Mouse (Mus musculus) T-helper 1 cell (primary cell): ENCODE data around the gene Cd55b.
"Not testable (repeated sequence)": the region's sequence is repeated elsewhere in the genome, so short reads cannot be mapped to it uniquely, and the experiment has no call there.

Source experiments
- in situ Hi-C: fragments of 300-600 bp; cut with MboI, MseI; formaldehyde crosslinking; loops from one replicate; pipeline ENCODE4 v1.15.1; 2025; ENCODE audit warnings: high pct_unique_total_duplicates

Gene Cd55b

DNA sequence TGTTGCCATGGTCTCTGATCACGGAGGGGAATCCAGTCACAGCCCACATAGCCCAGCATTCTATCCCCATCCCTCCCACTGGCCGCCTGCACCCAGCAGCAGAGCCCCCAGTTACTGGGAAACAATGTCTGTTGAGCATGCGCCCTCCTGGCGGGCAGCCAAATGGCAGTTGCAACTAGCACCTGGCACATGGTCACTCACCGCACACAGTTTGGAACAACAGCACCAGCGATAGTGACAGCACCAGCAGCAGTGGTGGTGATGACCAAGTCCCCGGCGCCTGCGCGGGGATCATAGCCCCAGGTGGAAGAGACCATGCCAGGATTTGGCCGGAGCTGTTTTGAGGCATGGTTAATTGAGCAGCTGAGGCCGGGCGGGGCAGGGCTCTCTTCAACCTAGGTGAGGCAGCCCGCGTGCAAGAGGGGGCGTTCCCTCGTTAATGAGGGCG lies at the start of gene Cd55b:
Gene Cd55b, minus strand, starts transcription at position 346 of the 448 bp plus-strand sequence.
- in situ Hi-C loops: no loop called here

GRCm38 (mm10) chr1:130470074-130470473 lies 47.3 kb upstream of the Cd55b start:
- in situ Hi-C loops: no loop called here

DNA sequence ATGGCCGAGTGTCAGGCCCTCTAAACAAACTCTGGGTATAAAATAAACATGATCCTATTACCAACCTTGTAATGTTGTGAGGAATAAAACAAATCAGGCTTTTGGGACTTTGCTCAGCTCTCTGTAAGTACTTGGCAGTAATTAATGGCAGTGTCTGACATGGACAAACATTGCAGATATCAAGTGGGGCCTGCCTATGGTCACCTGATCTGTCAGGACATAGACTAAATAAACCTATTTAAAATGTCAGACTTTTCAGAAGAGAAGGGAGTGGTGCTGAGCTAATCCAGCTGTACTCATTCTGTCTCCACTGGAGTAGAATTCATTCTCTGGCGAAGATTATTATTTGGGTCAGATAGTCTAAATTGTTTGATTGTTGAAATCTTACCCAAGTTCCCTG lies 44.6 kb upstream of the Cd55b start:
- in situ Hi-C loops: no loop called here

- in situ Hi-C loops: no loop called here
Observed at GRCm38 (mm10) chr1:130464173-130464572, 41.4 kb upstream of the Cd55b start.

GRCm38 (mm10) chr1:130462867-130463266 lies 40.1 kb upstream of the Cd55b start:
- in situ Hi-C loops: no loop called here

- in situ Hi-C loops: no loop called here
Observed at GRCm38 (mm10) chr1:130462084-130462861, 39.5 kb upstream of the Cd55b start, which contains the start of gene Cd55. Gene Cd55 (minus strand): TSS chr1:130462744.

DNA sequence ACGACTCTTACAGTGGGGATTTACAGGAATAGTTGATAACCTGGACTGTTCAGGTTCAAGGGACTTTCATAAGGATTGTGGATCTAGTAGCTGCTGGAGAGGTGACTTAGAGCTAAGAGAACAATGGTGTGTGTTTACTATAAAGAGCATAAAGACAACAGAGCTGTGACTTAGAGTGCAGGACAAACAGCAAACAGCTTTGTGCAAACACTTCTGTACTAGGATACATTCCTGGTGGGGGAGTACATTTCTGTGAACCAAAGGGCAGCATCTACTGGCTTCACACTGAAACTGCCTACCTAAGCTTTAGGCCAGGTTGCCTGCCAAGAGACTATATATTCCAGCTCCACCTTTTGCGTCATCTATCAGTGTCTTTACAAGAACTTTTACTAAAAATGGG lies 32.3 kb upstream of the Cd55b start:
- in situ Hi-C loops: no loop called here

DNA sequence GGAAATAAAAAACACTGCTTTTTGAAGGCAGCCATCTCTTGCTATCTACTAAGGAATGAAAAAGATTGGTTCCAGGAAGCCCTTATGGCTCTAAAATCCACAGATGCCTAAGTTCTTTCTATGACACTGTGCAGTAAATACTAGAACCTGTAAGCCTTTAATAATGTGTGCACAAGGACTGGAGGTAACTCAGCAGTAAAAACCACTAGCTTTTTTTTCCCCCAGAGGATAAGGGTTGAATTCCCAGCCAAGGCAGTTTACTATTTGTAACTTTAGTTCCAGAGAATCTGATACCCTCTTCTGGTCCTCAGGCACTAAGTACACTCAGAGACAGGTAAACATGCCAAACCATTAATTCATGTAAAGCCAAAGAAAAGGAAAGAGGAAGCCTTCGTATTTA lies 20.1 kb upstream of the Cd55b start:
- in situ Hi-C loops: not testable (repeated sequence)

DNA sequence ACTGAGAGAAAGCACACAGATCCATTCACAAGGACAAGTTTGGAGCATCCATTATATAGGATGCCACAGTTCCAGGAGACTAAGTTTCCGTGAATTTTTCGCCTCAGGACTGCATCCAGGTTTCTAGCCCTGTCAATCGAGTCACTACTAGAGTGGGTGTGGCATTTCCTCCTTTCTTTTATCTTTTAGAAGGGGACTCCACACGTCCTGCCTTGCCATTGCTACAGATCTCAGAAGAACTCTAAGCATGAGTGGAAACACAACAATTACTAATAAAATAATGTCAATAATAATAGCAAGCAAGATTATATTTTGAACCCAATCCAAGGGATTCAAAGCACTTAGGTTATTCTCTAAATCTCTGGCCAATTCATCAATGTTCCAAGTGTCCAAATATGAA lies 8.1 kb upstream of the Cd55b start:
- in situ Hi-C loops: no loop called here

DNA sequence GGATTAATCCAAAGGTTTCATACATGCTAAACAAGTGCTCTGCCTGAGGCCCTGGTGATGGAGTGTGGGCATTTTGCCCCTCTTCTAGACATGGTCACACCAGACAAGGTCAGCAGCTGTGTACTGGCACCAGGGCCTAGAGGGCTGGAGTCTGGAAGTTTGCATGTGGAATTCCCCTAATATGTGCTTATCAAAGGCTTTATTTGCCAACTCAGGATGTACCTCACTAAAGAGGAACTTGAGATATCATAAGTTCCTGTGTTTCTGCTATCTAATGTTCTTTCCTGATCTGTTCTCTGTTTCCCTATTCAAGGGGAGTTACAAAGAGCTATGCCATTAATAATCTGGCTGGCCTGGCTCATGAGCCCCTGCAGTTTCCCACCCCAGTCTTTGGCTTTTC lies 5.9 kb upstream of the Cd55b start:
- in situ Hi-C loops: not testable (repeated sequence)

DNA sequence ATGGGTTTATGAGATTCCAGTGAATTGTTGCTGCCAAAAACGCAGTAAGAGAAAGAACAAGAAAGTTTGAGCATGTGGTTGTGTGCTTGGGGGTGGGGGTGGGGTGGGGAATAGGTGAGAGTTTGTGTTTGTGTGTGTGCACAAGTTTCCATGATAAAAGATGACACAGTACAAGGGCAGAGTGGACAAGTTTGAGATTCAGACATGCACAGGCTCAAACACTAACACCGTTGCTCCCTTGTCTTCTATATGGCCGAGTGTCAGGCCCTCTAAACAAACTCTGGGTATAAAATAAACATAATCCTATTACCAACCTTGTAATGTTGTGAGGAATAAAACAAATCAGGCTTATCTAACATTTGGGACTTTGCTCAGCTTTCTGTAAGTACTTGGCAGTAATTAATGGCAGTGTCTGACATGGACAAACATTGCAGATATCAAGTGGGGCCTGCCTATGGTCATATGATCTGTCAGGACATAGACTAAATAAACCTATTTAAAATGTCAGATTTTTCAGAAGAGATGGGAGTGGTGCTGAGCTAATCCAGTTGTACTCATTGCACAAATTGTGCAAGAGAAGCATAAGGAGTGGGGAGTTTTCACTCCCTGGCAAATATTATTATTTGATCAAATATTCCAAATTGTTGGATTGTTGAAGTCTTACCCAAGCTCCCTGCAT lies 4.5 kb upstream of the Cd55b start:
- in situ Hi-C loops: not testable (repeated sequence)

- in situ Hi-C loops: not testable (repeated sequence)
Observed at GRCm38 (mm10) chr1:130422033-130422432, 776 bp downstream of the Cd55b start.

- in situ Hi-C loops: not testable (repeated sequence)
Observed at GRCm38 (mm10) chr1:130397109-130397508, 25.7 kb downstream of the Cd55b start.

GRCm38 (mm10) chr1:130387282-130387681 lies 35.5 kb downstream of the Cd55b start:
- in situ Hi-C loops: not testable (repeated sequence)

DNA sequence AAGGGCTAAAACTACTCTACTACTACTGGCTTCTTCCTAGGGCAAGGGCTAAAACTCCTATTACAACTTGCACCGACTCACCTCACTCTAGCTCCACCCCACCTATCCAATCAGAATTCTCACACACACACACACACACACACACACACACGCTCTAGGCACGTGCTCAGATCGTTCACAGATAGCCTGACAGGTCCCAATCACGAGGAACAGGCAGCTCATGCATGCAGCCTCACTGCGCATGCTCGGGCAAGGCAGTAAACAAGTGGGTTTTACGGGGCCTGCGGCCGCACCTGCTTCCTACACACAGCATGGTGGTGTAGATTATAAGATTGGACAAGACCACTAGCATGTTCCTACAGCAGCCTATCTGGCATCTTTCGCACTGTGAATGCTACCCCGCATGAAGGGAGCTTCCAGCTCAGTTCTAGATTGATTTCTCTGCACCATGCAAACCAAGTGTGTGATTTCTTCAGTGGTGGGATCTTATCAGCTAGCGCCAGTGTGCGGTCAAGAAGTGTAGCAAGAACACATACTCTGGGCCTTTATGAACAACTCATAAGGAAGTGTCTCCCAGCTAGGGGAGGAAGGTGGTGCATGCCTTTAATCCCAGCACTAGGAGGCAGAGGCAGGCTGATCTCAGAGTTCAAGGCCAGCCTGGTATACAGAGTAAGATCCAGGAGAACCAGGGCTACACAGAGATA lies 44.9 kb downstream of the Cd55b start:
- in situ Hi-C loops: no loop called here

GRCm38 (mm10) chr1:130374173-130374785 lies 48.5 kb downstream of the Cd55b start:
- in situ Hi-C loops: no loop called here

DNA sequence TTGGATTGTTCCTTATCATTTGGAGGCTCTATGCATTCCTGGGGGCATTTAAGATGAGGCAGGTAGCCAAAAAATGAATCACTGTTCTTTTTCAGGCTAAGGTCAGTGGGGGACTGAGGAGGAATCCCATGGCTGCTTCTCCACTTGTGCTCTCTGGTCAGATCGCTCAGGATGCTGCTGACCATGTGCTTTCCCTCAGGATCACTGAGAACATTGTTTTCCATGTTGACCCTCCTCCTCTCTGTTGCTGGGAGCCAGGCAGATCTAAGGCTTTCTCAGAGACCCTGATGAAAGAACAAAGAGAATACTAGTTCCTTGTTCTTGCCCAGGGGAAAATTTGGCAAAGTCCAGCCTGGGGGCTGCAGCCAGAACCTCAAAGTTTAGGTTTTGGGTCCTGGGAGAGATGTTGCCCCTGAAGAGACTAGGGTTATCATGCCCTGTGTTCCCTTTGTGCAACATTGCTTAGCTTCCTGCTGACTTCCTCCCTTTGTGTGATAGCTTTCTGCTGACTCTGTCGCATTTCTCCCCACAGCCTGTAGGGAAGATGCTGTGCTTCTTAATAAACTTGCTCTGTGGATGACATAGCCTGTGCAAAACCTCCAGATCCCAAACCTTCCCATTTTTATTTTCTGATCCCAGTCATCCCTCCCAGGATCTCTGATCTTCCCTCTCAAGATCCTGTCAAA lies 49.3 kb downstream of the Cd55b start:
- in situ Hi-C loops: no loop called here

DNA sequence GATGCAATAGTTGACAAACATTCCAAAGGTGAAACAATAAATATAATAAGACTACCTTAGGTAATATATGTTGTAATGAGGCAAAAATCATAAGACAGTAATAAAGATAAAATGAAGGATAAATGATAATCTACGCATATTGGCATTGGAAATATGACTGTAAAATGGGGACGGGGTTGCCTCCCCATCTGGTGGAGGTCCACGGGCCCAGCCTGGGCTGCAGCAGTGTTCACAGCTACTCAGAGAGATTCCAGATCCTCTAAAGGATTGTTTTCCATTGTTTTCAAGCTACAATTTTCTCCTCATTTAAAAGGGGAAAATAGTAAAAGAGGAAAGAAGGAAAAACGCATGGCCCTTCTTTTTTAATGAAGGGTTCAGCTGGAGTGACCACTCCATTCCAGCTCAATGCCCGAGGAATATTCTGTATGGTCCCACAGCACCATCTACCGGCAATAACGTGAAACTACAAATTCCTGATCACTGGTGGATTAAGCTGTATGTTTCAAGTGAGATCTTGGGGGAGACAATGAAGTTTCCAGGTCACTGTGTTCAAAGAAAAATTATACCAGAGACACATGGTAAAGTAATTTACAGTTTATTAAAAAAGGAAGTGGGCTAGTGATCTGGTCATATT lies 50.8 kb downstream of the Cd55b start:
- in situ Hi-C loops: no loop called here

GRCm38 (mm10) chr1:130371291-130371690 lies 51.5 kb downstream of the Cd55b start:
- in situ Hi-C loops: no loop called here

DNA sequence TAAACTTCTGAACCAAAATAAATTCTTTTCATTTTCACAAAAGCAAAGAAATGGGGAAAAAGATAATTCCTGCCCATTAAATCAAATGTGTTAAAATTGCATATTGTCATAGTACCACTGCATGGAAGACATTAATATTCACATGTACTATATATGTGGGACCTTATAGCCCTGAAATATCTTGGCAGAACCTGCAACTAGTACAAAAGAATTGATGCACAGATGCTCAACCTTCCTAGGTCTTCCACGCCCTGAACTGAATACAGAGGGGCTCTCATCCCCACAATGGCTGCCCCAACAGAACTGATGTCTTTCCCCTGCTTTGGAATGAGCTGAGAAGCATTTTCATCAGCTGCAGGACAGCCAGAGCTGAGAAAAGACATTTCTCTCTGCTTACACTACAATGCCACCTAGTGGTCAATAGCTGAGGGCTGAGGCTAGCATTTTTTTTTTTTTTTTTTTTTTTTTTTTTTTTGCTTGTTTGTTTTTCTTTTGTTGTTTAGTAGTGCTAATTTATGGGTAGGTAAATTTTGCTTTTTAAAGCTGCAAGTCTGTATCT lies 72.7 kb downstream of the Cd55b start:
- in situ Hi-C loops: loop anchor here (10.0 kb wide), 1 partner anchor 1475 kb away; no protein-coding TSS in a partner anchor
